Mouse (Mus musculus) heart, postnatal 0 days (tissue): ENCODE results near the gene Igbp1.

Experiments used
- CTCF ChIP-seq: IDR thresholded peaks from 2 replicates; pipeline ENCODE4 v1.5.1; 2016; ENCODE audit warnings: antibody characterized with exemption, control low read depth, low read depth
- EP300 ChIP-seq: IDR thresholded peaks from 2 replicates; pipeline ENCODE4 v1.6.1; 2016; ENCODE audit warnings: antibody characterized with exemption, low read depth

DNA sequence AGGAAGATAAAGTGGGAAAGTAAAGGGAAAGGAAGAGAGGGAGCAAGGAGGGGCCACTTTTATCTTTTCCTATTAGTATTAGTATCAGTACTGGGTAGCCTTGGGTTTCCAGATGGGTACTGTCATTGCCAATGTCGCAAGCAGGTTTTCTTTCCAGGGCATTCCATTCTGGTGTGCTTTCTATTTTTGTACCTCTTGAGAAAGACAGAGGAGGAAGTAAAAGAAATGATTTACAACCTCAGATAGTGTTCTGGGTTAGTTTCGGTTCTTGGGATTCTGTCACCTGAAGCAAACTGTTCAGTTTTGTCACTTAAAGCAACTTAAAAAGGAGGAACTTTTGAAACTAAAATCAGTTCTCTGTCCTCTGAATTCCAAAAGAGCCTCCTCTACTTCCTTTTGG is 24.4 kb downstream of the Igbp1 start:
- no peak for TF ChIP-seq CTCF
- TF ChIP-seq EP300: no peak
